Mouse (Mus musculus): ENCODE measurements around the gene Nipa1. TPM values are rescaled to one million over a fixed set of nuclear protein-coding genes. Genes with fewer than 3 reads are reported as not detected.

The Nipa1 gene
- polyA plus RNA-seq, 1 experiment: 2.2 TPM

GRCm38 (mm10) chr7:56052996-56053395 is 33.2 kb upstream of the Nipa1 start:
- TF ChIP-seq REST (IDR thresholded peaks at IDR 0.05; ENCODE audit: insufficient read depth, insufficient read length) (no peak), MYOD1 (IDR thresholded peaks at IDR 0.05; ENCODE audit: control insufficient read depth in 1 of 3, insufficient read length in 2 of 3, low read depth in 2 of 3) (no peak), SRF (IDR thresholded peaks at IDR 0.05; ENCODE audit: control insufficient read depth, insufficient read length, low read depth) (no peak), TCF3 (IDR thresholded peaks at IDR 0.05; ENCODE audit: insufficient read length, low read depth) (no peak), CEBPB (IDR thresholded peaks at IDR 0.05; ENCODE audit: insufficient read depth, poor library complexity, severe bottlenecking) (no peak)
- Histone ChIP-seq H3K36me3 (ENCODE audit: control insufficient read depth, insufficient read depth) (peaks cover 4% of the 10 kb centered on the region), H3K27me3 (ENCODE audit: control insufficient read depth, insufficient read depth, insufficient read length) (no peaks in the 10 kb centered on the region), H3K4me2 (ENCODE audit: low read depth) (no peak overlapping the region), H3K4me3 (no peak overlapping the region), H3K79me2 (ENCODE audit: control insufficient read depth, insufficient read depth) (peaks cover 49% of the 10 kb centered on the region), H3ac (ENCODE audit: control insufficient read depth, insufficient read length) (no peak overlapping the region)

GRCm38 (mm10) chr7:56050487-56050911 is 30.7 kb upstream of the Nipa1 start:
- Histone ChIP-seq H3K27me3 (ENCODE audit: control insufficient read depth, insufficient read depth, insufficient read length) (no peaks in the 10 kb centered on the region), H3K4me2 (ENCODE audit: low read depth) (peak overlapping the region; percentile 76), H3K4me3 (peak overlapping the region; percentile 67), H3K36me3 (ENCODE audit: control insufficient read depth, insufficient read depth) (no peaks in the 10 kb centered on the region), H3ac (ENCODE audit: control insufficient read depth, insufficient read length) (peak overlapping the region; percentile 42), H3K79me2 (ENCODE audit: control insufficient read depth, insufficient read depth) (peaks cover 45% of the 10 kb centered on the region)
- TF ChIP-seq MYOD1 (IDR thresholded peaks at IDR 0.05; ENCODE audit: control insufficient read depth in 1 of 3, insufficient read length in 2 of 3, low read depth in 2 of 3) (no peak), MAX (IDR thresholded peaks at IDR 0.05; ENCODE audit: low read depth) (no peak), MYOG (IDR thresholded peaks at IDR 0.05; ENCODE audit: control insufficient read depth in 1 of 3, insufficient read depth in 1 of 3, insufficient read length in 2 of 3, low read depth in 2 of 3) (no peak), POLR2A (IDR thresholded peaks at IDR 0.05; ENCODE audit: insufficient read length, low read depth) (no peak)

GRCm38 (mm10) chr7:56049831-56050321 is 30.1 kb upstream of the Nipa1 start, which contains the start of gene Herc2:
TSS of gene Herc2 (plus strand) at chr7:56050196.
- Histone ChIP-seq H3K4me2 (ENCODE audit: low read depth) (peak within 1 kb of the TSS; percentile 76), H3K79me2 (ENCODE audit: control insufficient read depth, insufficient read depth) (peaks cover 40% of the 10 kb centered on the region), H3K36me3 (ENCODE audit: control insufficient read depth, insufficient read depth) (no peaks in the 10 kb centered on the region), H3K27me3 (ENCODE audit: control insufficient read depth, insufficient read depth, insufficient read length) (peaks cover 5% of the 10 kb centered on the region), H3K4me3 (peak within 1 kb of the TSS; percentile 67), H3ac (ENCODE audit: control insufficient read depth, insufficient read length) (peak within 1 kb of the TSS; percentile 42)
- TF ChIP-seq POLR2AphosphoS2 (IDR thresholded peaks at IDR 0.05; ENCODE audit: insufficient read length, low read depth) (peak; percentile 61), USF1 (IDR thresholded peaks at IDR 0.05; ENCODE audit: low read depth) (no peak), POLR2A (IDR thresholded peaks at IDR 0.05; ENCODE audit: insufficient read length, low read depth) (peak; percentile 88), TCF3 (IDR thresholded peaks at IDR 0.05; ENCODE audit: insufficient read length, low read depth) (no peak), SRF (IDR thresholded peaks at IDR 0.05; ENCODE audit: control insufficient read depth, insufficient read length, low read depth) (peak; percentile 12), MYOD1 (IDR thresholded peaks at IDR 0.05; ENCODE audit: control insufficient read depth in 1 of 3, insufficient read length in 2 of 3, low read depth in 2 of 3) (no peak), E2F4 (IDR thresholded peaks at IDR 0.05; ENCODE audit: insufficient read depth) (no peak), TCF12 (IDR thresholded peaks at IDR 0.05; ENCODE audit: insufficient read depth, poor library complexity, severe bottlenecking) (no peak), MYOG (IDR thresholded peaks at IDR 0.05; ENCODE audit: control insufficient read depth in 1 of 3, insufficient read depth in 1 of 3, insufficient read length in 2 of 3, low read depth in 2 of 3) (no peak), REST (IDR thresholded peaks at IDR 0.05; ENCODE audit: insufficient read depth, insufficient read length) (peak; percentile 9), MAX (IDR thresholded peaks at IDR 0.05; ENCODE audit: low read depth) (no peak)

- no peak for TF ChIP-seq MYOD1 (IDR thresholded peaks at IDR 0.05; ENCODE audit: control insufficient read depth in 1 of 3, insufficient read length in 2 of 3, low read depth in 2 of 3)
- no peak for TF ChIP-seq POLR2A (IDR thresholded peaks at IDR 0.05; ENCODE audit: insufficient read length, low read depth)
- no peak for TF ChIP-seq MYOG (IDR thresholded peaks at IDR 0.05; ENCODE audit: control insufficient read depth in 1 of 3, insufficient read depth in 1 of 3, insufficient read length in 2 of 3, low read depth in 2 of 3)
- TF ChIP-seq TCF3 (IDR thresholded peaks at IDR 0.05; ENCODE audit: insufficient read length, low read depth): no peak
- TF ChIP-seq CEBPB (IDR thresholded peaks at IDR 0.05; ENCODE audit: insufficient read depth, poor library complexity, severe bottlenecking): no peak
- TF ChIP-seq TCF12 (IDR thresholded peaks at IDR 0.05; ENCODE audit: insufficient read depth, poor library complexity, severe bottlenecking): no peak
- no peak for TF ChIP-seq USF1 (IDR thresholded peaks at IDR 0.05; ENCODE audit: low read depth)
- no peak for TF ChIP-seq E2F4 (IDR thresholded peaks at IDR 0.05; ENCODE audit: insufficient read depth)
- no peak for TF ChIP-seq REST (IDR thresholded peaks at IDR 0.05; ENCODE audit: insufficient read depth, insufficient read length)
- no peak for TF ChIP-seq SRF (IDR thresholded peaks at IDR 0.05; ENCODE audit: control insufficient read depth, insufficient read length, low read depth)
- TF ChIP-seq MAX (IDR thresholded peaks at IDR 0.05; ENCODE audit: low read depth): no peak
- H3K4me3 ChIP-seq: no peak overlapping the region
- no peak overlapping the region for H3ac ChIP-seq (ENCODE audit: control insufficient read depth, insufficient read length)
- no peaks in the 10 kb centered on the region for H3K36me3 ChIP-seq (ENCODE audit: control insufficient read depth, insufficient read depth)
- peaks cover 17% of the 10 kb centered on the region for H3K79me2 ChIP-seq (ENCODE audit: control insufficient read depth, insufficient read depth)
- peaks cover 6% of the 10 kb centered on the region for H3K27me3 ChIP-seq (ENCODE audit: control insufficient read depth, insufficient read depth, insufficient read length)
- H3K4me2 ChIP-seq (ENCODE audit: low read depth): no peak overlapping the region
These were observed 27.4 kb upstream of the Nipa1 start for GRCm38 (mm10) chr7:56047178-56047577.

GRCm38 (mm10) chr7:56044267-56044629 is 24.5 kb upstream of the Nipa1 start:
- TF ChIP-seq CEBPB (IDR thresholded peaks at IDR 0.05; ENCODE audit: insufficient read depth, poor library complexity, severe bottlenecking): no peak
- Histone ChIP-seq H3K4me2 (ENCODE audit: low read depth) (no peak overlapping the region), H3K79me2 (ENCODE audit: control insufficient read depth, insufficient read depth) (no peaks in the 10 kb centered on the region), H3K4me3 (no peak overlapping the region), H3K27me3 (ENCODE audit: control insufficient read depth, insufficient read depth, insufficient read length) (peaks cover 6% of the 10 kb centered on the region), H3K36me3 (ENCODE audit: control insufficient read depth, insufficient read depth) (no peaks in the 10 kb centered on the region), H3ac (ENCODE audit: control insufficient read depth, insufficient read length) (no peak overlapping the region)

Data from myocyte (in vitro differentiated cells).